Mouse (Mus musculus) lung, adult 2 months (tissue): ENCODE data around the gene Cmas.

ENCODE experiments used
- CTCF ChIP-seq: fragments of 200-500 bp; IDR thresholded peaks from 2 replicates; pipeline ENCODE4 v1.5.1; 2011; ENCODE audit warnings: mild to moderate bottlenecking, low read length, control low read depth; ENCODE audit not compliant: insufficient read depth
- POLR2A ChIP-seq: fragments of 200-500 bp; IDR thresholded peaks from 2 replicates; pipeline ENCODE4 v1.6.1; 2011; ENCODE audit warnings: low read depth, mild to moderate bottlenecking, control low read depth, low read length, borderline replicate concordance; ENCODE audit errors: extremely low read depth

DNA sequence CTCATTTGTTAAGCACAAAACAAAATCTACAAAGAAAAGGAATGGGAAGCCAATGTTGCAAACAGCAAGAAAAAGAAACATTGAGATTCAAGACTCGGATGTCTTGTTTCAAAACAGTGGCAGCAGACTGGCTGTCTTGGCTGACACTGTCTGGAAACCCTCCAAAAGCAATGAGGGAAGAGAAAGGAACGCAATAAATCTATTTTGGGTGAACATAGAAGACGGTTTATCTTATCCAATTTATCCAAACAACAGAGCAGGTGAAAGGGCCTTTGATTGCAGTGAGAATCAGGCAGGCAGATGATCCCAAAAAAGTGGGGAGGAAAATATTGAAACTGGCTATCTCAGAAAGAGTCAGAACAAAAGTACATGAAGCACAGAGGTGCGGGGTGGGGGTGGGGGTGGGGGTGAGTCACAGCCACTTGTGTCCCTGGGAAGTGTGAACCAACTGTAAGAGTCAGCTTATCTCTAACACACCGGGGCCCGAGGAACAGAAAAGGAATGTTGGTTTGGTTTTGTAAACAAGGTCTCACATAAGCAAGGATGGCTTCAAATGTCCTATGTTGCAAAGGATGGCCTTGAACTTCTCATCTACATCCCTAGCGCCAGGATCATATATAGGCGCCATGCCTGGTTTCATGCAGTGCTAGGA lies 8.3 kb upstream of the Cmas start:
- TF ChIP-seq CTCF (no peak), POLR2A (no peak)
